Comparison of ENCODE assay signal across 11 mouse cellular contexts in genomic region chr7:130695669-130696338, GRCm38 (mm10).
DNase-seq lines count a peak whose midpoint lies in the region; ATAC-seq and TF ChIP-seq lines count a peak whose summit lies in the region.
"Had no signal": no experiment of that assay in that cellular context is flagged by ENCODE, and none has a peak within 500 bp of the region (broad histone marks: within the 10 kb centered on the region; RNA-seq: fewer than 3 reads in every experiment).

No protein-coding gene starts in this region.

- no peaks in the 10 kb centered on the region for H3K27me3 ChIP-seq in heart, embryonic 10.5 days (ENCODE audit: insufficient read depth, poor library complexity, severe bottlenecking)
- no peaks in the 10 kb centered on the region for H3K27me3 ChIP-seq in neural tube, embryonic 12.5 days (replicated peaks)
- no peaks in the 10 kb centered on the region for H3K27me3 ChIP-seq in limb, embryonic 14.5 days (ENCODE audit: control insufficient read depth, insufficient read depth, low read length)
- no peaks in the 10 kb centered on the region for H3K27me3 ChIP-seq in stomach, postnatal 0 days (ENCODE audit: control insufficient read depth, insufficient read depth, low read length)
- H3K27me3 ChIP-seq: lung, embryonic 15.5 days had no signal

- peaks cover 88% of the 10 kb centered on the region for H3K4me1 ChIP-seq in heart, embryonic 10.5 days
- peaks cover 46% of the 10 kb centered on the region for H3K4me1 ChIP-seq in neural tube, embryonic 12.5 days
- H3K4me1 ChIP-seq in limb, embryonic 14.5 days (ENCODE audit: control insufficient read depth, insufficient read depth, low read length): peaks cover 31% of the 10 kb centered on the region
- H3K4me1 ChIP-seq in stomach, postnatal 0 days (replicated peaks; ENCODE audit: control insufficient read depth, insufficient read depth): peaks cover 6% of the 10 kb centered on the region

- intact Hi-C loops in heart, postnatal 25 days (cut with DNase I): no loop called here
- intact Hi-C loops in left cerebral cortex, postnatal 25 days (cut with DNase I): no loop called here

- no peak for TF ChIP-seq EP300 in stomach, postnatal 0 days (optimal IDR thresholded peaks at IDR 0.05)

- TF ChIP-seq POLR2A in limb, embryonic 14.5 days (IDR thresholded peaks at IDR 0.05; ENCODE audit: borderline replicate concordance, extremely low read depth, insufficient read depth, insufficient read length): no peak

- H3K36me3 ChIP-seq in heart, embryonic 10.5 days: peaks cover 12% of the 10 kb centered on the region
- no peaks in the 10 kb centered on the region; the same call in 1 of the 2 replicates for H3K36me3 ChIP-seq in neural tube, embryonic 12.5 days
- H3K36me3 ChIP-seq in limb, embryonic 14.5 days (ENCODE audit: control insufficient read depth, insufficient read depth, low read length): peaks cover 6% of the 10 kb centered on the region; the same call in 1 of the 2 replicates
- no peaks in the 10 kb centered on the region for H3K36me3 ChIP-seq in stomach, postnatal 0 days (ENCODE audit: control insufficient read depth, insufficient read depth, low read length)
- H3K36me3 ChIP-seq: lung, embryonic 15.5 days had no signal

- WGBS in heart, embryonic 10.5 days: 72% methylated on average over 13 of the region's 13 CpGs
- WGBS in neural tube, embryonic 12.5 days: 83% methylated on average over 13 of the region's 13 CpGs
- 81% methylated on average over 13 of the region's 13 CpGs for WGBS in limb, embryonic 14.5 days
- WGBS in stomach, postnatal 0 days: 63% methylated on average over 13 of the region's 13 CpGs

- DNase-seq in heart, embryonic 10.5 days (ENCODE audit: low spot score): no peak
- DNase-seq in heart, postnatal 25 days (ENCODE audit: low spot score): no peak
- no peak for DNase-seq in neural tube, embryonic 10.5 days (ENCODE audit: extremely low spot score, low spot score)
- no peak for DNase-seq in limb, embryonic 14.5 days (ENCODE audit: low spot score)
- DNase-seq in stomach, postnatal 0 days (ENCODE audit: low spot score): no peak
- DNase-seq in left cerebral cortex, postnatal 25 days (ENCODE audit: low spot score in 2 of 2): no peak
- DNase-seq in layer of hippocampus, postnatal 14 days (ENCODE audit: low spot score in 2 of 2): no peak

- peak overlapping the region; percentile 80 for H3K4me2 ChIP-seq in neural tube, embryonic 12.5 days (replicated peaks)
- H3K4me2 ChIP-seq in limb, embryonic 14.5 days (replicated peaks; ENCODE audit: low read depth, low read length, severe bottlenecking): no peak overlapping the region
- H3K4me2 ChIP-seq in stomach, postnatal 0 days (replicated peaks; ENCODE audit: low read depth): no peak overlapping the region
- H3K4me2 ChIP-seq: lung, embryonic 15.5 days had no signal

- ATAC-seq in neural tube, embryonic 12.5 days (ENCODE audit: low FRiP score, low read depth): no peak
- no peak for ATAC-seq in limb, embryonic 14.5 days (ENCODE audit: low FRiP score, low read depth)
- no peak for ATAC-seq in stomach, postnatal 0 days (ENCODE audit: low FRiP score, low TSS enrichment)
- ATAC-seq: intestine, postnatal 0 days had no signal

- TF ChIP-seq CTCF in stomach, postnatal 0 days (IDR thresholded peaks at IDR 0.05; ENCODE audit: low read depth): no peak

- H3K4me3 ChIP-seq in heart, embryonic 10.5 days: 0 out of 2 replicates have a peak overlapping the region, but pooled peaks have one; percentile 6
- no peak overlapping the region for H3K4me3 ChIP-seq in neural tube, embryonic 12.5 days
- no peak overlapping the region for H3K4me3 ChIP-seq in limb, embryonic 14.5 days (replicated peaks; ENCODE audit: low read length)
- no peak overlapping the region for H3K4me3 ChIP-seq in stomach, postnatal 0 days (ENCODE audit: low read depth, low read length)
- H3K4me3 ChIP-seq: lung, embryonic 15.5 days; myocyte had no signal

- no peaks in the 10 kb centered on the region for H3K9me3 ChIP-seq in heart, embryonic 10.5 days
- no peaks in the 10 kb centered on the region for H3K9me3 ChIP-seq in neural tube, embryonic 12.5 days
- H3K9me3 ChIP-seq in limb, embryonic 14.5 days (ENCODE audit: control insufficient read depth, low read length): no peaks in the 10 kb centered on the region
- H3K9me3 ChIP-seq in stomach, postnatal 0 days (ENCODE audit: control insufficient read depth, low read length): no peaks in the 10 kb centered on the region
- H3K9me3 ChIP-seq: lung, embryonic 15.5 days had no signal

- H3K9ac ChIP-seq in neural tube, embryonic 12.5 days: 0 out of 2 replicates have a peak overlapping the region, but pooled peaks have one; percentile 21
- H3K9ac ChIP-seq in limb, embryonic 14.5 days (ENCODE audit: low read depth, low read length, severe bottlenecking): no peak overlapping the region
- no peak overlapping the region for H3K9ac ChIP-seq in stomach, postnatal 0 days (ENCODE audit: low read length)

- H3K27ac ChIP-seq in heart, embryonic 10.5 days: peak overlapping the region; percentile 74
- H3K27ac ChIP-seq in neural tube, embryonic 12.5 days: no peak overlapping the region
- 0 out of 2 replicates have a peak overlapping the region, but pooled peaks have one; percentile 15 for H3K27ac ChIP-seq in limb, embryonic 14.5 days (replicated peaks; ENCODE audit: low read depth, low read length)
- 0 out of 2 replicates have a peak overlapping the region, but pooled peaks have one; percentile 8 for H3K27ac ChIP-seq in stomach, postnatal 0 days (replicated peaks)
- H3K27ac ChIP-seq: lung, embryonic 15.5 days had no signal
